Mouse (Mus musculus) spleen, adult 12 weeks (tissue): ENCODE data around the gene Olfr1084.
"Not testable (repeated sequence)": the region's sequence is repeated elsewhere in the genome, so short reads cannot be mapped to it uniquely, and the experiment has no call there.

ENCODE experiments used
- DNase-seq: peaks from one replicate; pipeline ENCODE4 v3.0.0; 2022; ENCODE audit warnings: low spot score

Olfr1084 gene

GRCm38 (mm10) chr2:86639625-86640024 lies at the start of gene Olfr1084:
Olfr1084 (minus strand) TSS chr2:86639725.
- DNase-seq, result not testable (repeated sequence)

DNA sequence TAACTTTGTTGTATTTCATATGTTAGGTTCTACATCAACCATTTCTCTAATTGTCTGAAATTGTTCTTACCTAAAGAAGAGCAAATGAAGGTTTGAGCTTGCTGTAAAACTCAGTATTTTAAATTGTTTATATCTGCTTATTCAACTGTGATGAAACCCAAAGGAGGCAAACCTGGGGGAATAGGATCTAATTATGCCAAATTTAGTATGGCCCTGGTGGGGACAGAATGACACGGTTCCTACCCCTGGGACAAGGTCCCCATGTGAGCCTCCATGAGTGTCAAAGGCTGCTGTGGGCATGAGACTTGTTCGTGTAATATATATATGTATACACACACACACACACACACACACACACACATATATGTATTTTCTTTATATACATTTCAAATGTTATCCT lies 40.5 kb upstream of the Olfr1084 start, which contains the start of gene Olfr1086:
Gene Olfr1086, minus strand, starts transcription at position 101 of the 400 bp plus-strand sequence.
- no peak for DNase-seq

- no peak for DNase-seq
Measured at GRCm38 (mm10) chr2:86661919-86662318, 22.4 kb upstream of the Olfr1084 start, which contains the start of gene Olfr1085. Olfr1085 (minus strand) TSS chr2:86662019.

GRCm38 (mm10) chr2:86598866-86599265 lies 40.7 kb downstream of the Olfr1084 start, which contains the start of gene Olfr1082:
Olfr1082 (minus strand) TSS chr2:86598966.
- DNase-seq, result not testable (repeated sequence)
